Mouse (Mus musculus) CD8-positive naive resting alpha-beta T cell, adult 57 days (primary cell): Measurements from ENCODE around the gene Eif4g3. TPM values are rescaled to one million over a fixed set of nuclear protein-coding genes. Genes with fewer than 3 reads are reported as not detected.

ENCODE experiments used
- total RNA-seq: library from RNA; stranded (reverse); gene quantifications from one replicate; pipeline ENCODE4 v1.2.4, GENCODE M21; 2023

Eif4g3 gene
- total RNA-seq: 130 TPM

GRCm38 (mm10) chr4:137992890-137993289 lies at the start of gene Eif4g3:
TSS of gene Eif4g3 (plus strand) at chr4:137993022.

GRCm38 (mm10) chr4:138216200-138216890 lies 223.5 kb downstream of the Eif4g3 start, which contains the start of gene Hp1bp3:
TSS of gene Hp1bp3 (plus strand) at chr4:138216296.

GRCm38 (mm10) chr4:138250088-138250960 lies 257.5 kb downstream of the Eif4g3 start, which contains the start of the genes Sh2d5 and Kif17:
TSS of gene Sh2d5 (plus strand) at chr4:138250403.
TSS of gene Kif17 (plus strand) at chr4:138250435.

Other genes starting within 250 kb of the Eif4g3 start
- 16.9 TPM for gene Alpl, start 196.6 kb upstream of the Eif4g3 start, total RNA-seq
- 49.6 TPM for gene Ece1, start 130.8 kb upstream of the Eif4g3 start, total RNA-seq
- 206 TPM for gene Hp1bp3, start 223.3 kb downstream of the Eif4g3 start, total RNA-seq